Mouse (Mus musculus): ENCODE measurements around the gene Pole3.

Pole3 gene

DNA sequence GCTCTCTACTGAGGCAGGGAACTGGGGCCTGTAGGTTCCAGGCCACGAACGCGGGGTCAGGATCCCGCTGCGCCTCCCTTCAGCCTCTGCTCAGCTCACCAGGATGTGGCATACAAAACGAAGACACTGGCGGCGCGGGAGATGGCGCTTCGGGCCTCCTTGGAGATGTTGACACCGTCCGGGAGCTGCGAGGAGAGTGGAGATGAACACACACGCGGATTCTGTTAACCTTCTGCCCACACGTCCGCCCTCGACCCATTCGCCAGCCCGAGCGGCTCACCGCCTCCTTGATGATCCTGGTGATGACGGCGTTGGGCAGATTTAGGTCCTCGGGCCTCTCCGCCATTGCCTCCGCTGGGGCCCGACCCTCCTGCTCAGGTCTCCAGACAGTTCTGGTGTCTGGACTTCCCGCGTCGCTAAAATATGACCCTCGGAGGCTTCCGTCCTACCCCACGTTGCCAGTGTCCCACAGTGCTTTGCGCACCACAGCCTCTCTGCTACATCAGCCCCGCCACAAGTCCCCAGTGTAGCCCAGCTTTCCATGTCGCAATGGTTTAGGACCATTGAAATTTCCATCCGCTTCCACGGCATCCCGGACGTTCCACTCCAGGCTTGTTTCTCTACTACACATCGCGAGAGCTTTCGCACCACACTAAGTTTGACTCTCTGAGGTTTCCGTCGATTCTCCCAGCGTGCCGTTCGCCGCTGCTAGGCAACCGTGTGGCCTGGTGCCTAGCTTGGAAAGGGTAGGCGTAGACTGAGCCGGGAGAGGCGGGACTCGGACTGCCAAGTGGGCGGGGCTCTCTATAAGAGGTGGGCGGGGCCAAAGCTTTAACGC lies at the start of gene Pole3, which contains the start of gene 4933430I17Rik:
Gene Pole3 (minus strand): TSS at position 418 of the 838 bp plus-strand sequence.
Gene 4933430I17Rik (plus strand): TSS at position 719 of the 838 bp plus-strand sequence.
- DNase-seq (ENCODE audit: low spot score), result peak; percentile 97

DNA sequence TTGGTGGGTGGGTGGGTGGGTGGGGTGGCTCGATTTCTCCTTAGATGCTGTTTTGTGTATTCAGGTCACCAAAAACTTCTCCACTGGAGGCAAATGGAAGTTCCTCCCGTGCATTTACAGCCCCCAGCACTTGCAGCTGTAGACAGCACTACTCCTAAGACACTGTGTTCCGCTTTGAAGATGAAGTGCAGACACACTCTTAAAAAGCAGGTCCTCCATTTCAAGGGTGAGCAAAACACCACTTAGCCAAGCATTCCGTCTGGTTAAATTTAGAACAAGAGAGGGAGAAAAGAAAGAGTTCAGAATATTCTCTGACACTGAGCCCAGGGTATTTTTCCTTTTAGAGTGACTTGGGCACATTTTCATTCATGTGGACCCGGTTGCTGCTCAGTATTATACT lies 45.2 kb upstream of the Pole3 start:
- DNase-seq (ENCODE audit: low spot score), result no peak

DNA sequence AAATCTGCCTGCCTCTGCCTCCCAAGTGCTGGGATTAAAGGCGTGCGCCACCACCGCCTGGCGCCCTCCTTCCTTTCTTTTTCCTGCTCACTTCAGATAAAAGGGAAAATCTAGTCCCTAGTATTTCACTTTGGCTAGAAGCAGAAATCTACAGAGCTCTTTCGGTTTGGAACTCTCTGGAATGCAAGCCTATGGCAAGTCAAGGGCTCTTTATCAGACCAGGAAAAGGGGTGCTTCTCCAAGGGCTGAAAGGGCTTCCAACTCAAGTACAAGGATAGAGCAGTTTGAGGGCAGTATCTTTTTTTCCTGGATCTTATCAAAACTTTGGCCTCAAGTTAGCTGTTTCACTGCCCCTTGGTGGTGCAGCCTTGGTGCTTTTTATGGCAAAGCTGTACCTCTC lies 44.7 kb upstream of the Pole3 start:
- DNase-seq (ENCODE audit: low spot score), result no peak

DNA sequence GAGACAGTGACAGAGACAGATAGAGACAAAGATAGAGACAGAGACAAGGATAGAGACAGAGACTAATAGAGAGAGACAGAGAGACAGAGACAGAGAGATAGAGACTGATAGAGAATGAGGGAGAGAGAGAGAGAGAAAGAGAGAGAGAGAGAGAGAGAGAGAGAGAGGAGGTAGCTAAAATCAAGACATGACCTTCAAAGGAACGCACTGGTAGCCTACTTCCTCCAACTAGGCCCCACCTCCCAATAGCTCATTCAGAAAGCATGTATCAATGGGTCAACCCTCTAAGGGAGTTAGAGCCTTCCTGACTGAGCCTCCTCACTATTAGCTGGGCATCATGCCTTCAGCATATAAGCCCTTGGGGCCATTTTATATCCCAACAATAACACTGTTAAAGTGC lies 43.5 kb upstream of the Pole3 start:
- no peak for DNase-seq (ENCODE audit: low spot score)

DNA sequence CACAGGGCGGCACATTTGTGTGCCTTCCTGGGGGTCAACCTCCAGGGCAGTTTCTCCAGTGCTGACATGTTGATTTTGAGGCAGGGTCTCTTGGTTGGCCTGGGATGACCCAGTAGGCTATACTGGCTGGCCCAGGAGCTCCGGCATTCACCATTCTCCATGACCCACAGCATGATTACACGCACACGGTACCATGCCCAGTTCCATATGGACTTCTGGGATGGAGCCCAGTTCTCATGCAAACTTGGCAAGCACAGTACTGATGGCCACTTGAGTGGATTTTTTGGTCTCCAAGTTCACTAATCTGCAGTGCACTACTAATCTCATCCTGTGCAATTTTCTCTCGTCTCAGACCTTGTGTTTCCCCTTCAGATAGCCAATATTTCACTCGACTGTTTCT lies 42.8 kb upstream of the Pole3 start:
- no peak for DNase-seq (ENCODE audit: low spot score)

DNA sequence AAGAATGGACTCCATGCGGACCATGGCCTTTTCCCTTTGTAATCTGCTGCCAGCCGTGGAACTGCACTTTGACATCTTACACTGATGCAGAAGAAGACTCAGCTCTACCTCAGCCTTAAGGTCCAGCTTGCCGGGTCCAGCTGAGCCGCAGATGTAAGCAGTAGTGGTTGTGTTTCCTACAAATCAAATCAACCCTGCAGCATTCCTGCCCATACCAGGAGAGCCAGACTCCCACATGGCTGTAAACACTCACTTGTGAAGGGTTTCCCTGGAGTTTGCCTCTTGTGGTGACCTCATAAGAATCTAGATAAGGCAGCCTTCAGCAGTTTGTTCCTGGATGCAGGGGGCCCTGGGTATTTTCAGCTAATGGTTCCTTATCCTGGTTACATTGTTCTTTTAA lies 41.7 kb upstream of the Pole3 start:
- no peak for DNase-seq (ENCODE audit: low spot score)

DNA sequence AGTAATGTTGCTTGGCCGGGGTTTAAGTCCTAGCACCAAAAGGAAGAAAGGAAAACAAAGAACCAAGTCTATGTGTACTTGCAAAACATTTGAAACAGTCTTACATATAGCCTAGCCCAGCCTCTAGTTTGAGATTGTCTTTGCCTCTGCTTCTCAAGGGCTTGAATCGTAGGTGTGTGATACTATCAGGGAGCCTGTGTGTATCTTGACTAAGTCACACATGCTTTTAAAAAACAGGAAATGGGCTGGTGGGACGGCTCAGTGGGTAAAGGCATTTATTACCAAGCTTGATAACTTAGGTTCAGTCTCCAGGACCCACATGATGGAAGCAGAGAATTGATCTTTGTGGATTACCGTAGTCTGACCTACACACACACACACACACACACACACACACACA lies 37.1 kb upstream of the Pole3 start:
- no peak for DNase-seq (ENCODE audit: low spot score)

DNA sequence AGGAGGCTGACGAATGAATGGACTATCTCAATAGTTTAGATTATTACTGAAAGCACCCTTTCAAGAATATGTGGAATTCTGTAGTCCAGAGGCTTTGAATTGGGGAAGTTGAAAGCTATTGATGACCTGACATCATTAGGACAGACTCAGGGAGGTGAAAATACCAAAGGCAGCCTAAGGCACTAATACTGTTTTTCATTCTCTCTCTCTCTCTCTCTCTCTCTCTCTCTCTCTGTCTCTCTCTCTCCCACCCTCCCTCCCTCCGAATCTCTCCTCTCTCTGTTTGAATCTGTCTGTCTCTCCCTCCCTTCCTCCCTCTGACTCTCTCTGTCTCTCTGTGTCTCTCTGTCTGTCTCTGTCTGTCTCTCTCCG lies 36.7 kb upstream of the Pole3 start:
- DNase-seq (ENCODE audit: low spot score), result no peak

DNA sequence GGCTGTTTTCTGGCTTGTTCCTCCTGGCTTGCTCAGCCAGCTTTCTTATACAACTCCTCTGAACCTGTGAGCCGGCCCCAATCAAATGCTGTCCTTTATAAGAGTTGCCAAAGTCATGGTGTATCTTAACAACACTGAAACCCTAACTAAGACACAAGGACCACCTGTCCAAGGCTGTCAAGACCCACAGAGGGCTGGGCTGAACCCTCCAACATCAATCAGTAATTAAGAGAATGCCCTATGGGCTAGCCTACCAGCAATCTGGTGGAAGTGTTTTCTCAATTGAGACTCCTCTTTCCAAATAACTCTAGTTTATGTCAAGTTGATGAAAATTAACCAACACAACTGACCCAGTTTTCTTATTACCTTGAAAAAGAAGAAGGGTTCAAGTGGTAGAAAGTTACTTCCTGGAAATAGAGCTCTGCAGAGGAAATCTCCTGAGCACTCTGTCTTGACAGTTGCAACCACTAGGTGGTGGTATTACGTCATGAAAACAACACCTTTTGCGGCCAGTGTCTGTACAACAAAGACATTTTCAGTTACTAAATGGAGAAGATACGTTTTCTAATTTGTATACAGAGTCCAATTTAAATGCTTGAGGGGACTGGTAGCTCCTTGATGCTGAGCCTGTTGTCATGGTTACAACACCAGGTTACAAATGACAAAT lies 36.2 kb upstream of the Pole3 start:
- peak; percentile 54 for DNase-seq (ENCODE audit: low spot score)

DNA sequence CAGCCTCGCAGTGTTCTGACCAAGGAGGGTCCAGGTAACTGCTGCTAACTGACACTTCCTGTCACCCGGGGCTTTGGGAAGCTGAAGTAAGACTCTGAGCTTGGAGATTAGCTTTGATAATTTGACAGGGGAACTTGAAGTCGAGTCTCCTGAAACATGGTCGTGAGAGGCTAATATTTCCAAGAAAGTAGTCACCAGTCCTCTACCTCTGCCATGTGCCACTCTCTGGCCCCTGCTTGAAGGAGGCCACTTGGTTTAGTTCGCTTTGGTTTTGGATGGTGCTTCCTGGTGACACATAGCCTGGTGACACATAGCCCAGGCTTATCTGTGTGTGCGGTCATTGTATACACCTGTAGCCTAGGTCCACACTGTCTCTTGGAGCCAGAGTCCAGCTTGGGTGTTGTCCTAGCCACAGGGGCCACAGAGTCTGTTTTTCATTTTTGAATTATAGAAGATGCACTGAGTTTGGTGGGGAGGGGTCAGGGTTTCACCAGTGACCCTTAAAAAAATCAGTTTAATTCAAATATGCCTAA lies 35.0 kb upstream of the Pole3 start, which contains the start of gene Rgs3:
Gene Rgs3 (plus strand): TSS at position 51 of the 533 bp plus-strand sequence.
- DNase-seq (ENCODE audit: low spot score), result no peak

DNA sequence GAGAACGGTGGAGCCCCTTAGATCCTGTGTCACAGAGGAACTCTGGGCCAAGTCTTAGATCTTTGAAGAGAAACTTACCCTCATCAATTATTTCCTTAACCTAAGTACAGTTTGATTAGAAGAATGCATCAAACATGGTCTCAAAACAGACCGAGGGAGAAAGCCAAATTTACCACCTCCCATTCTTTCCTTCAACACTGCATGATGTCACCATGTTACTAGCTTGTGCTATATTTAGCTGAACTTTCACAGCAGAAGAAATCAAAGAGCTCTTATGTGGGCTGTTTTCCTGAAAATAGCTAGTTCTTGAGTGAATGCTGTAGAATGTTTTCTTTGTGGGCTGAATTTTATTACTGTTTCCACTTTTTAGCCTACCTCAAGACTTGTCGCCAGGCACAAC lies 32.6 kb upstream of the Pole3 start:
- DNase-seq (ENCODE audit: low spot score), result no peak

DNA sequence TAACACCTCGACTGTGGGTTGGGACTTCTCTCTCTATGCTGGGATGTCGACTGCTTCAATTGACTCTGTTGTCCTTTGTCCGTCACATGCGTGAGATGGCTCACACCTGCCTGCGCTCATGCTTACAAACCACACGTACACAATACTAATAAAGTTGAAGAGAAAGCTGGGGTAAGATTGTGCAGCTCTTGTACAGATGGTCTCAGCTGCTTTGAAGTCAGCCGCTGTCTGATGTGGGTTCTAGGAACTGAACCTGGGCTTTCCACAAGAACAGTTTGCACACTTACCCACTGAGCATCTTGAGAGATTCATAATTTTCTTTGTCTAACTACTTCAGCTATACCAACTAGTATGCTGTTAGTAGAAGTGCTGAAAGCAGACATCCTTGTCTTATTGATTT lies 27.1 kb upstream of the Pole3 start:
- DNase-seq (ENCODE audit: low spot score), result no peak

DNA sequence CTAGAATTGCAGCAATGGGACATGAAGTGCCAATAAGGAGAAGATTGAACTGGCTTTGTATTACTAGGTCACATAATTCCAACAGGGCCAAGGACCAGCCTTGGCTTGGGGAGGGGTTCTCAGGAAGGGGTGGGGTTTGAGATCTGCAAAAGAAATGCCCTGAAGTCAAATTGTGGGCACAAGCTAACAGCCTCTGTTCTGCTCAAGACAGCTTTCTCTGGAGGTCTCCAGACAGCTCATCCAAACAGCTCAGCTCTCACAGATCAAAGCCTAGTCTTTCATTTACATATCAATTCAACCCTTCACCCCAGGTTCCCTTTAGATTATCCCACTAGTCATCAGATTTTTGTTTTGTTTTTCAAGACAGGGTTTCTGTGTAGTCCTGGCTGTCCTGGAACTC lies 19.9 kb upstream of the Pole3 start:
- no peak for DNase-seq (ENCODE audit: low spot score)

DNA sequence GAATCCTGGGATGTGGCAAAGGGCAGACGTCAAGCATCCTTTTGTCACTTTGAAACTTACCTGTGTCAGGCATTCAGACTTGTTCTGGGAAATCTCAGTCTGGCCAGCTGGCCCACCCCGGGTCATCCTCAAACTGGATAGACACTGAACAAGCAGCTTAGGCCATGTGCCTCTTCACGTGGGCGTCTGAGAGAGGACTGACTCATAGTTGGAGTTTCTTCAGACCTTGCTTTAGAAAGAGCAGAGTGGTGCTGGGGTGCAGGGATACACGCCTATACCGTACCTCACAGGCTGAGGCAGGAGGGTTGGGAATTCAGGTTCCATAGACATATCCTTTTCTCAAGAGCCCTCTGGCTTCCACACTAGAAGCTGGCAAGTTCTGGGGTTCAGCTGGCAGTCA lies 18.9 kb upstream of the Pole3 start:
- no peak for DNase-seq (ENCODE audit: low spot score)

DNA sequence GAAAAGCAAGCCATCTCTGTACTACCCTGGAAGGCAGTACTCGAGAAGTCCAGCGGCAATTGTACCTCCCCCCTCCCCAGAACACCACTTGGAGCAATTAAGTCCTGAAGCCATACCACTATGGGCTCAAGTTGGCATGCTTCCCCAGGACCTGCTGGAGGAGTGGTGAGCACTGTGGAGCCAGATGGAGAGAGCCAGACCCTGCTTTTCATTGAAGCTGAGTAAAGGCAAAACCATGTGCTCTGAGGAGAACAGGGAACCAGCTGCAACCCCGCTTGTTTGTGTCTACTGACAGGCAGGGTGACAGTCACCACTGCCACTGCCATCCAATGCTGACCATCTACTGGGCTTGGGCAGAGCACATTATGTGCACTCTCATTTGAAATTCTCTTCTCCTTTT lies 16.9 kb upstream of the Pole3 start:
- DNase-seq (ENCODE audit: low spot score), result no peak

DNA sequence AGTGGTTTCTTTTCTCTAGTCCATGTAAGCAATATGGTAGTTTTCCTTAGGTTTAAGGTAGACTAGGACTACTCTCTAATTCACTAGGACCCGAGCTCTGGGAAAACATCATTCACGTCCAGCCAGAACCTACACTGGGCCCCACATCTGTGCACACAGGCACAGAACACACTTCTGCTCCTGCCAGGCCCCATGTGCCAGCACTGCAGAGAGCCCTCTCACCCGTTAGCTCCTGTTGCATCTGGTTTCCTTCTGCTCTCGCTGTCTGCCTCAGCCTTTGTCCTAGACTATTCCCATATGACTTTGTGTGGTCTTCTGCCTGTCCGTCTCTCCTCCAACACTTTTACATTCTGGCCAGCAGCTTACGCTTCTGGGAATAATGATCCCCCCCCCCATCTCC lies 8.9 kb upstream of the Pole3 start:
- no peak for DNase-seq (ENCODE audit: low spot score)

DNA sequence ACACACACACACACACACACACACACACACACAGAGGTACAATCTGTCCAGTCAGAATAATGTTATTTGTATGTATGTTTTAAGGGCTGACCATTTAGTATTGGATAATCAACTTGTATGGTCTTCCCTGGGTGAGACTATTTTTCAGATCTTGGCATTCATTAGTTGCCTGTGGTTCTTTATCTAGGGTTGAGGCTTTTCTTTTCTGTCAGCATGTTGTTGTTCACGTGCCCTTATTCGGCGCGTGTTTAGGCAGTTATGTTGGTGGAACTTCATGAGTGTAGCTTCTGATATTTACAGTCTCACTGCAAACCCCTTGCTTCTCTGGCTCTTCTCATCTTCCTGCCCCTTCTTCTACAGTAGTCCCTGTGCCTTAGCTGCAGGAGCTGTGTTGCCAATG lies 2.8 kb upstream of the Pole3 start:
- no peak for DNase-seq (ENCODE audit: low spot score)

DNA sequence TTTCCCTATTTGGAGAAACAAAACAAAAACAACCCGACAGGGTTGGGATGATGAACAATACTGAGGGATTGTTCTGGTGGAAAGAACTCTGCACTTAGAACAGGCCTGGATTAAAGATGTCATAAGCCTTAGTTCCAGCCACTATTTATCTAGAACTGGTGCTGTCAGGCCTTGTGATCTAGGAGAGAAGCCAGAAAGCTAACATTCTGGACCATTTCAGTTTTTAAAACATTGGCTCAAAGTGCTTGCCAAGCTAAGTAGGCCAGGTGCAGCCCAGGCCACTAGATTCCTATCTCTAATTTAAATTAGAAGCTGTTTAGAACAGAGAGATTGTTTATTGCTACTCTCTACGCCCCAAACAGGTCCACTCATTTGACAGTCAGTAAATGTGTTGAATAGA lies 1.4 kb upstream of the Pole3 start:
- DNase-seq (ENCODE audit: low spot score), result no peak

DNA sequence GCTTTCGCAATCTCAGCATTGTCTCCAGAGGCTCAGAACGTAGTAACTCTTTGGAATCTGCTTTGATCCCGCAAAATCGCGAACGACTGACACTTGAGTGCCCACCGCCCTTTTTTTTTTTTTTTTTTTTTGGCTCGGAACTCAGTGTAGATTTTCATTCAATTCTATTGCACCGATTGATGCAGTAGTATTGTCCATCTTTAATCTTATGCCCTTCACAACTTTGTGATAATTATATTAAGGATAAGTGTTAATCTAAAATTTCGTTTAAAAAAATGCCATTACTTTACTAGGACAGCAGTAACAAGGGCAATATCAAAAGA lies 582 bp upstream of the Pole3 start:
- no peak for DNase-seq (ENCODE audit: low spot score)

DNA sequence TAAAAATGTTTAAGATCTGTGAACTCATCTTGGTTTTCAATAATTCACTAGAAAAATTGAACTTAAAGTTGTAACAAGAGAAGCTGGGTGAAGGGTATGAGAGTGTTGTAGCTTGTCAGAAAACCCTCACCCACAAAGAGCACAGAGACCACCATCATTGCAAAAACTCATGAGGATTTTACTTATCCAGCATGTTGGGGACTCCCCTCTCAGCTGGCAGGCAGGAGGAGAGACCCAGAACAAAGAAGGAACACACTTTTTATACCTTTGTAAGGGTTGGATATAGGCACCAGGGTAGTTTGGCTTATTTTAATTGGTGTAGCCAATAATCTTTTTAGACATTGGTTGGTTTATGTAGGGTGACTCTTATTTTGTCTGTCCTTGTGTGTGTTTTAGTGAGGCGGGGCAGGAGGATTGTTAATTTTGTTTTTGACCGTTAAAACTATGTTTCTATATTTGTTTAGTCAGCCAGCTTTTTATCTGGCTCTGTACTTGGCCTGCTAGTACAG lies 3.9 kb downstream of the Pole3 start:
- no peak for DNase-seq (ENCODE audit: low spot score)

DNA sequence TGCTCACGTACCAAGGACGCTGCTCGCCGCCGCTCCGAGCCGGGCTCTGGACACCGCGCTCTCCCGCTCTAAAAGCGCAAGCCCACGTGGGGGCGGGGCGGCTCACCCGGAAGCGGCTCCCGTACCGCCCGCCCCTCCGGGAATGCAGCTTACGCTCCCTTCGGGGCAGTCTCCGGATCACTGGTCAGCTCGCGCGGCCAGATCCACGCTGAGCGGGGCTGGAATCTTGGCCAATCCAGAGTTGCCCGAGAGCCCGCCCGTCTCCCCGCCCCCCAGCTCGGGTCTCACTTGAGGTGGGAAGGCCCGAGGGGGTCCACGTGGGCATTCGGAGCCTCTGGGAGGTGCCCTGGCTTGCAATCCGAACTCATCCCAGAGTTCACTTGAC lies 5.0 kb downstream of the Pole3 start, which contains the start of gene Alad:
Gene Alad (minus strand): TSS at position 70 of the 385 bp plus-strand sequence.
- DNase-seq (ENCODE audit: low spot score), result peak; percentile 89

DNA sequence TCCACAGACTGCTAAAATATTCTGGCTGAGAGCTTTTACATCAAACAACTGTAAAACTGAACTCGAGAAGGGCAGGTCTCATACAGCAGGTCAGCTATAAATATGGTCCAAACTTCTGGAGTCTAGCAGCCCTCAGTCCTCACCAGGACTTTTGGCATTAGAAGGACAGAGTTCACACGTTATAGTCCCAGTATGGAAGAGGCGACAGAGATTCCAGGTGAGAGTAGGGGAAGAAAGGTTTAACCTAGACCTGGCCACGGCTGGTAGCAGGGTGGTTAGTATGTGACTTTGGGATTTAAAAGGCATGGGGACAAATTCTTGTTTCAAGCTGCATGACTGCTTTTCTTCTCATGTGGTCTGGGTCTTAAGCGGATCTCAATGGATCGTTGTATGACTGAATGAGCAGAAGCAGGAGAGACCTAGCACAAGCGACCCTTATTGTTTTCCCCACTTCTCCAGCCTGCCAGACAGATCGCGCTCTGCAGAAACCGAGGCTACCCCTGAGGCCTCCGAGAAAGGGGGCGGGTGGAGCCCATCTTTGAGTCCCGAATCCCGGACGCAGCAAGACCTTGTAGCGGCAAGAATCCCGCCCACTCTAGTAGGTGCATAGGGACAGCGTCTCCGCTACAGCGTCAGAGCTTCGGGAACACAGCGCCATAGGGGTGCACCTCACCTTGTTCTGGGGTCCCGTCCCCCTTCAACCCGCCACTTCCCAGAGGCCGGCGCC lies 5.6 kb downstream of the Pole3 start:
- no peak for DNase-seq (ENCODE audit: low spot score)
